Mouse (Mus musculus) heart, embryonic 11.5 days (tissue): ENCODE data around the gene Myo1e. TPM values are rescaled to one million over a fixed set of nuclear protein-coding genes. Genes with fewer than 3 reads are reported as not detected.

Experiments used
- ATAC-seq: fragments of 200-750 bp; cut with Nextera tagmentation; replicated peaks from 2 replicates; pipeline ENCODE4 v1.8.0; 2017; ENCODE audit warnings: moderate library complexity; ENCODE audit not compliant: insufficient number of reproducible peaks, low FRiP score, low TSS enrichment
- H3K27ac ChIP-seq: fragments of 300-500 bp; sonication (generic); 2 replicates; pipeline ENCODE4 v1.5.1; 2014; ENCODE audit warnings: mild to moderate bottlenecking, low read depth, low read length
- H3K27me3 ChIP-seq: fragments of 300-500 bp; sonication (generic); 2 replicates; pipeline ENCODE4 v1.6.1; 2014; ENCODE audit warnings: mild to moderate bottlenecking, low read length, mixed read lengths; ENCODE audit not compliant: control insufficient read depth, insufficient read depth
- H3K36me3 ChIP-seq: fragments of 300-500 bp; sonication (generic); 2 replicates; pipeline ENCODE4 v1.6.1; 2014; ENCODE audit warnings: mild to moderate bottlenecking, low read length, moderate library complexity, mixed read lengths; ENCODE audit not compliant: control insufficient read depth, insufficient read depth
- H3K4me1 ChIP-seq: fragments of 300-500 bp; sonication (generic); 2 replicates; pipeline ENCODE4 v1.6.1; 2014; ENCODE audit warnings: low read length; ENCODE audit not compliant: control insufficient read depth, insufficient read depth
- H3K4me2 ChIP-seq: fragments of 300-500 bp; sonication (generic); 2 replicates; pipeline ENCODE4 v1.6.1; 2014; ENCODE audit warnings: mild to moderate bottlenecking, moderate library complexity
- H3K4me3 ChIP-seq: fragments of 300-500 bp; sonication (generic); 2 replicates; pipeline ENCODE4 v1.5.1; 2014; ENCODE audit warnings: low read depth, low read length
- H3K9ac ChIP-seq: fragments of 300-500 bp; sonication (generic); 2 replicates; pipeline ENCODE4 v1.6.1; 2014; ENCODE audit warnings: mild to moderate bottlenecking, low read depth, low read length, moderate library complexity
- H3K9me3 ChIP-seq: fragments of 300-500 bp; sonication (generic); replicated peaks from 2 replicates; pipeline ENCODE4 v1.6.1; 2016; ENCODE audit warnings: low read length; ENCODE audit not compliant: control insufficient read depth
- WGBS: fragments of 180-500 bp; shearing (Covaris S2); extraction: QIAGEN DNeasy Blood & Tissue Kit; methylation state at CpG from one replicate; pipeline ENCODE4 v1.1.7; 2014; ENCODE audit not compliant: insufficient replicate concordance; 5-methylcytosine and 5-hydroxymethylcytosine counted together
- polyA plus RNA-seq: library from polyadenylated mRNA; unstranded; fragments of >200 nt; fragmentation: Nextera tagmentation; extraction: Ambion mirVana; gene quantifications from 2 replicates; pipeline ENCODE4 v1.2.1, GENCODE M21; 2014

Gene Myo1e
- polyA plus RNA-seq, 1 experiment from 2014 or later = 11.2 TPM

DNA sequence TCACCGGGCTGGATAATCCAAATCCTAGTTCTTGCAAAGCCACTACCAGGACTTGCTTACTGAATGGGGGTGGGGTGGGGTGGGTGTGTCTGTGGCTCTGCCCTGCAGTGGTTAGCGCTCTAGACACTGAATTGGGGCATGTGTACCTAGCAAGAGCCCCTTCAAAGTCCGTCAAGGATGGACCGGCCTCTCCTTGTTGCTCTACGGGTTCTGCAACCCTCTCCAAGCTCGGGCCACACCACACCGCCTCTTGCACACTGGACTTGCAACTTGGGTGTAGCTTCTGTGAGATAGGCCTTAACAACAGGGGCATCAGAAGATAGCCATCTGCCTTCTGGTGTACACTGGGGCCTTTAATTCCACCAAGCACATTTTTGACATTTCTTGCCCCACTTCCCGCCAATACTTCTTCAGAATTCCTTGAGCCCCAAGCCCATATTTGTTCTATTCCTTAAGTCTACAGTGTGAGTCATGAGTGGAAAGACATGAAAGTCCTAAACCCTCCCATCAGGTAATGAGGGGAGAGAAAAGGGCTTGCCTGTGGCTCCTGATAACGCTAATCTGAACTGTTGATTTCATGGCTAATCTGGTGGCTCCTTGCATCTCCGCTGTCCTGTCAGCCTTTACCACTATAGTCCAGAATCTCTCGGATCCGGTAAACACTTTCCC lies 67.9 kb downstream of the Myo1e start:
- Histone ChIP-seq H3K4me2 (no peak overlapping the region), H3K9me3 (no peaks in the 10 kb centered on the region), H3K27ac (no peak overlapping the region), H3K4me1 (0 out of 2 replicates have a peak, but pooled peaks cover 2% of the 10 kb centered on the region), H3K9ac (no peak overlapping the region), H3K4me3 (no peak overlapping the region), H3K36me3 (no peaks in the 10 kb centered on the region), H3K27me3 (no peaks in the 10 kb centered on the region)
- WGBS = 88% methylated on average over 12 of the region's 12 CpGs
- ATAC-seq = no peak

DNA sequence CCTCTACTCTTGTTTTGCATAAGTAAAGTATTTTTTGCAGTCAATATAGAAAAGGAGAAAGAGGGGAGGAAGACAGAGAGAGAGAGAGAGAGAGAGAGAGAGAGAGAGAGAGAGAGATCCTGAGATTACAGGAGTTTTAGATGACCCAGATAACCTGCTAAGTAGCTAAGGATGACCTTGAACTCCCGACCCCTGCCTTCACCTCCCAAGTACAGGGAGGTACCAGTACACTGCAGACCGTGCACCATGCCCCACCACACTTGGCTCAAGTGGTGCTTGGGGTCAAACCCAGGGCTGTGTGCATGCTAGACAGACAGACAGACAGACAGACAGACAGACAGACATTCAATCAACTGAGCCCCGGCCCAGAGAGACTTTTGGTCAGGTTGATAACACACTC lies 69.9 kb downstream of the Myo1e start:
- no peak for ATAC-seq
- Histone ChIP-seq H3K27me3 (no peaks in the 10 kb centered on the region), H3K9me3 (no peaks in the 10 kb centered on the region), H3K27ac (no peak overlapping the region), H3K4me1 (0 out of 2 replicates have a peak, but pooled peaks cover 2% of the 10 kb centered on the region), H3K9ac (no peak overlapping the region), H3K4me2 (no peak overlapping the region), H3K4me3 (no peak overlapping the region), H3K36me3 (no peaks in the 10 kb centered on the region)
- WGBS = 57% methylated on average over 3 of the region's 3 CpGs

DNA sequence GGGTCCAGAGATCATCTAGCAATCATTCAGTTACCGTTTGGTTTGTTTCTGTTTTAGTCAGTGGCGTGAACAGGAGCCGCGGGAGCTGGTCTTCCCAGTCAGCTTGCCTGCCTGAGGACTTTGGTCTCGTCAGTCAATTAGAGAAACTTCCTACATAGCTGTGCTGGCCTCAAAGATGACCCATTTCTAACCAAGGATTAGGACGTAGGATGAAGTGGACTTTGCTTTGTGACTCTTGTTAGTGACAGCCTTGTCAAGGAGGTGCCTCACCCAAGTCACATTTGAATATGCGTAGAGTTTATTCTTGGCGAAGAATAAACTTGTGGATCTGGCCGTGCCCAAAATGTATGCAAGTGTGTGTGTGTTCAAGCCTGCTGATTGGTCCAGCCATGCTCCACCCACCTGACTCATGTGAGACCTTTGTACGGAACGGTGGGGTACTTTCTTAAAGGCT lies 70.4 kb downstream of the Myo1e start:
- Histone ChIP-seq H3K27me3 (no peaks in the 10 kb centered on the region), H3K4me1 (0 out of 2 replicates have a peak, but pooled peaks cover 2% of the 10 kb centered on the region), H3K9me3 (no peaks in the 10 kb centered on the region), H3K36me3 (no peaks in the 10 kb centered on the region), H3K4me3 (no peak overlapping the region), H3K4me2 (no peak overlapping the region), H3K9ac (no peak overlapping the region), H3K27ac (no peak overlapping the region)
- WGBS = 75% methylated on average over 11 of the region's 11 CpGs
- no peak for ATAC-seq

DNA sequence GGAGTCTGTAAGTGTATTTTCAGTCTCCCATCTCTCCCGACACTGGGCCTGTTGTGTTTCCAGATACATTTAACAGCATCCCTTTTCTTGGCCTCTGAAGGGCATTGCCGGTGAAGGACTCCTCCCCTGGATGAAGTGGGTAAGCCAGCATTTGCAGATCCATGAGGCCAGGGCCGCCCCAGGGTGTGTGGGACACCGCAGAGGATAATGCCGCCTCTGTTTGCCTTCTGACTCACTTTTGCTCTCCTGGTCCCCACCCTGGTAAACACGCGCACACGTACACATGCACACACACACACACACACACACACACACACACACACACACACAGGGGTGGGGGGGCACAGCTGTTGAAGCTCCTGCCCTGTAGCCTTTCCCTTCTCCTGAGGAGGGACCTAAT lies 74.3 kb downstream of the Myo1e start:
- Histone ChIP-seq H3K4me3 (no peak overlapping the region), H3K9ac (no peak overlapping the region), H3K9me3 (no peaks in the 10 kb centered on the region), H3K4me2 (no peak overlapping the region), H3K27ac (no peak overlapping the region), H3K4me1 (peaks cover 9% of the 10 kb centered on the region; the same call in 1 of the 2 replicates), H3K27me3 (no peaks in the 10 kb centered on the region), H3K36me3 (no peaks in the 10 kb centered on the region)
- WGBS = 87% methylated on average over 8 of the region's 8 CpGs
- ATAC-seq = no peak

DNA sequence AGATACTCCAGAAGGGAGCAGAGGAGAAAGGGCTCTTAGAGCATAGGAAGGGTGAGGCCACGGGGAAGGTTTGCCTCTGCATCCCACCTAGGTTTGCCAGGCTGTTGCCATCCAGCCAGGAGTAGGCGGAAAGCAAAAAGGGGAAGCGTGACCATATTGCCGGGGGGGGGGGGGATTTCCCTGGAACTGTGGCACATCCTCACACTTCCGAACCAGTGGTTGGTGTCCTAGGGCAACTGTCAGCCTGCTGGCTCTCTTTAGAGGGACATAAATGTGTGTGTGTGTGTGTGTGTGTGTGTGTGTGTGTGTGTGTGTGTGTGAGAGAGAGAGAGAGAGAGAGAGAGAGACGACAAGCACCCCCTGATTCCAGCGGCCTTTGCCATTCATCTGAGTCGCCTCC lies 75.0 kb downstream of the Myo1e start:
- Histone ChIP-seq H3K27ac (no peak overlapping the region), H3K4me3 (no peak overlapping the region), H3K36me3 (no peaks in the 10 kb centered on the region), H3K4me1 (peaks cover 7% of the 10 kb centered on the region; the same call in 1 of the 2 replicates), H3K9me3 (no peaks in the 10 kb centered on the region), H3K9ac (no peak overlapping the region), H3K4me2 (no peak overlapping the region), H3K27me3 (no peaks in the 10 kb centered on the region)
- WGBS = 88% methylated on average over 8 of the region's 8 CpGs
- no peak for ATAC-seq

DNA sequence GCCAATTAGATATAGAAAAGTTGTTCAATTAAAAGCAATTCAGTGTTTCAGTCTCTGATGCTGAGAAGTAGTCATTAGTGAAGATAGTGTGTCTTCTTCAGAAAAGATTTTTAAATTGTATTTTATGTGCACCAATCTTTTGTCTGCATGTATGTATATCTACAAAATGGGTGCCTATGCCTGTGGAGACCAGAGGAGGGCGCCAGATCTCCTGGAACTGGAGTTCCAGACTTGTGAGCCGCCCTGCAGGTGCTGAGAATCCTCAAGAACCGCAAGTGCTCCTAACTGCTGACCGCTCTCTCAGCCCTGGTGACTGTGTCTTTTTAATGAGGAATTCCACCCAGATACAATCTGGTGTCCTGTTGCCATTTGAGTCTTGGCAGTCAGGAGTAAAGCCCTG lies 76.0 kb downstream of the Myo1e start:
- ATAC-seq = no peak
- Histone ChIP-seq H3K4me2 (no peak overlapping the region), H3K27me3 (no peaks in the 10 kb centered on the region), H3K4me3 (no peak overlapping the region), H3K9me3 (no peaks in the 10 kb centered on the region), H3K27ac (no peak overlapping the region), H3K9ac (no peak overlapping the region), H3K36me3 (no peaks in the 10 kb centered on the region), H3K4me1 (peaks cover 7% of the 10 kb centered on the region; the same call in 1 of the 2 replicates)
- 80% methylated on average over 4 of the region's 4 CpGs for WGBS

DNA sequence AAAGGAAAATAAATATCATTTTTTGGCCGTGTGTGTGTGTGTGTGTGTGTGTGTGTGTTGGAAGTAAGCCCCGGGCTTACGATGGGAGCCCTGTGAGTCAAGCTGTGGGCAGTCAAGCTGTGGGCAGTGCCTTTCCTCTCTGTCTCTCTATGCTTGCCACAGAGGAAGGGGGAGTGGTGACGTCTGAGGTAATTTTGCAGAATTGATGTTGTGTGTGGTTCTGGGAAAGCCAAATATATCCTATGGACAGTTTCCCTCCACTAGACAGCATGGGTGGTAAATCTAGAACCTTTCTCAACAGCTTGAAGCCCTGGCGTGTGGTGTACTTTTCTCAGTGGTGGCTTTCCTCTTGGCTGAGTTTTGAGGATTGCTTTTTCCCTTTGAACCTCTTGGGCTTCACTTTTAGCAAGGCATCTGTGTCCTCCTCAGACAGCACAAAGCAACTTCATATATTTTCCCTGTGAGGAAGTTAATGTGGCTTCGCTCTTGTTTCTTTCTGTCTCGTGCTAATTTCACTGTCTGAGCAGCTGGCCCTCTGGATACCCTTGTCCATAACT lies 77.5 kb downstream of the Myo1e start:
- H3K9ac ChIP-seq = no peak overlapping the region
- WGBS = 67% methylated on average over 7 of the region's 7 CpGs
- peaks cover 7% of the 10 kb centered on the region; the same call in 1 of the 2 replicates for H3K4me1 ChIP-seq
- no peak overlapping the region for H3K4me3 ChIP-seq
- no peaks in the 10 kb centered on the region for H3K27me3 ChIP-seq
- H3K36me3 ChIP-seq = no peaks in the 10 kb centered on the region
- H3K9me3 ChIP-seq = no peaks in the 10 kb centered on the region
- no peak for ATAC-seq
- no peak overlapping the region for H3K27ac ChIP-seq
- H3K4me2 ChIP-seq = no peak overlapping the region

DNA sequence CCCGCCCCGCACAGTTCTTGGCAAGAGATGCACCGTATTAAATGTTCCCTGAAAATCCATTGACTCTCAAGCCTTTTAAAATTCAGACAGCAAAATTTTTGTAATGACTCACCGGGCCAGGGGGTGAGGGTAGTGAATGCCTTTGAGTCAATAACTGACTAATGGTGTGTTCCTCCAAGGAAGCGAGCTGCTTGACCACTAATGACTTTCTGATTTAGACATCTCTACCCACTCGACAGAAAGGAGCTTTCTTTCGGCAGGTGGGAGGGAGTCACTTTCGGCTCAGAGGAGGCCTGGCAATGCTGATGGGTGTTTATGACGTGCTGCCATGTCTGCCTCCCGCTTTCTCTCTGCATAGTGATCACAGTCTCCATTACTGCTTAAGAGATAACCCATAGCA lies 83.6 kb downstream of the Myo1e start:
- Histone ChIP-seq H3K27me3 (no peaks in the 10 kb centered on the region), H3K4me3 (no peak overlapping the region), H3K36me3 (no peaks in the 10 kb centered on the region), H3K9me3 (no peaks in the 10 kb centered on the region), H3K9ac (no peak overlapping the region), H3K27ac (no peak overlapping the region), H3K4me2 (no peak overlapping the region), H3K4me1 (no peaks in the 10 kb centered on the region)
- WGBS = 72% methylated on average over 10 of the region's 10 CpGs
- no peak for ATAC-seq

DNA sequence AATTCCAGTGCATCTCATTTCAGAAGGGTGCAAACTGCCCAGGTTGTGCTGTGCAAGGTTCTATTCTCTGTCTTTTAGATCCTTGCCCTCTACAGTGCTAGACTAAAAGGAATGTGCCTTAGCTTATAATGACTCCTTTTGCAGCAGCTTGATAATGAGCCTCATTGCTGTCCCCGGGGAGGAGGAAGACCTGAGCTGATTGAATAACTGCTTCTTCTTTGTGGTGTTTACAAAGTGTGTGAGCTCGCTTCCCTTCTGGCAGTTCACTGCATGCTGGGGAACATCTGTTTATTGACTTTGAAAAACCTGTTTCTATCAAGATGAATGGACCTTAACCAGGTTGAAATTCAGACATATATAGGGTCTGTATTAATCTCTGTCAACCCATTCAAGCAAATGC lies 89.8 kb downstream of the Myo1e start:
- H3K27me3 ChIP-seq = no peaks in the 10 kb centered on the region
- peaks cover 2% of the 10 kb centered on the region; the same call in 1 of the 2 replicates for H3K36me3 ChIP-seq
- H3K4me2 ChIP-seq = no peak overlapping the region
- no peak overlapping the region for H3K27ac ChIP-seq
- no peaks in the 10 kb centered on the region for H3K4me1 ChIP-seq
- H3K9me3 ChIP-seq = no peaks in the 10 kb centered on the region
- 27% methylated on average over 2 of the region's 2 CpGs for WGBS
- ATAC-seq = no peak
- no peak overlapping the region for H3K9ac ChIP-seq
- H3K4me3 ChIP-seq = no peak overlapping the region
